Mouse (Mus musculus): ENCODE measurements around the gene Pla2g5.
A peak's percentile ranks its signal among the peaks of the same experiment; 100 is the strongest.

Pla2g5 gene

DNA sequence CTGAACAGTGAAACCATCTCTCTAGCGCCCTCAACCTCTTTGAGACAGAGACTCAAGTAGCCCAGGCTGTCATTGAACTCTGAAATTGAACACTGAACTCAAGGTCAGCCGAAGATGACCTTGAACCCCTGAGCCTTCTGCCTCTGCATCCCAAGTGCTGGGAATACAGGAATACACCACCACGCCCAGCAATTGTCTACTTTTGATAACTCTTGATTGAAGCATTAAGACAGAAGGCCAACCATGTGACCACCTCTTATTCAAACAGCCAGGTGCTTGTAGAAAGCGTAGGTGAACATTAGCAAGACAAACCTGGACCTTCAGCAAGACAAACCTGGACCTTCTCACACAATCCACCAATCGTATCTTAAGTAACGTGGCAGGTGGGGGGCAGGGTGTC lies 68.9 kb downstream of the Pla2g5 start:
- DNase-seq: no peak

DNA sequence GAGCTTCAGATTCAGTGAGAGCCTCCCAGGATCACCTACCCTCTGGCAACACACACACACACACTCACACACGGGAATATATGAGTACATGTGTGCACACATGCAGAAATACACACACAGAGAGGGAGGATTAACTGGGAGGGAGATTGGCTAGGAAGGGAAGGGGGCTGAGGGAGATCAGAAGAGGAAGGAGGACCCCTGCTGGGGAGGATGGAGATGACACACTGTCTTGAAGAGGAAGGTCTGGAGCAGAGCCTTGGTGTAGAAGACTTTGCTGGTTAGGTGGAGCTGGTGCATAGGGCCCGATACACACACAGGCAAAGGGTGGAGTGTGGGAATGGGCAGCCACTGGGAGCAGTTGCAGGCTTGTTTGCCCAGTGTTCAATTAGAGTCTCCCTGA lies 70.0 kb downstream of the Pla2g5 start:
- DNase-seq: peak; percentile 74

DNA sequence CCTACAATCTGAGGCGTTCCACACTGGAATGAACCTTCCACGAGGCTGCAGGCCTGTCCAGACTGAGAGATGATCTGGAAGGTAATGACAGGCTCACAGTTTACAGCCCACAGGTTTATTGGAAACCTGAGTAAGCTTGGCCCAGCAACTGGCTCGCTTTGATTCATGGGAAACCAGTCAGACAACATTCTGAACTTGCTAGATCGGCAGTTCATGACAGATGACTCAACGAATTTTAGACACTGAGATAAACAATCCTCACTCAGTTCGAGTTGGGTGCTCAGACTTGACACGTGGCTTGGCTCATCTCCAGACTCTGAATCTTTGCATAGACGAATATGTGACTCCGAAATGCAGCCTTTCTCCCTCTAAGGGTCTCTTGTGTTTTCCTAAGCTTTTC lies 70.7 kb downstream of the Pla2g5 start:
- no peak for DNase-seq

DNA sequence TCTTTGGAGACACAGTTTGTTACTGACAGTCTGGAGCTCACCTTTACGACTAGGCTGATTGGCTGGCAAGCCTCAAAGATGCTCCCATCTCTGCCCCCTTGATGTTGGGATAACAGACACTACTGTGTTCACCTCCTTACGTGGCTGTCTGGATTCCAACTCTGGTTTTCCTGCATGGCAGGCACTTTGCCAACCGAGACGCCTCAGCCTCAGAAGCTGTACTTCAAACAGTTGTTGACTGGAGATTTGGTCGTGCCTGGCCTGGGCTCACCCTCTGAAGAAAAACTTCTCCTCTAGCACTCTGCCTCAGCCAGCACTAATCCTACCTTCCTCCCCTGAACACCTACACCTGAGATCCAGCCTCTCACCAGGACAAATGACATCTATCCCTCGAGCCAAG lies 71.8 kb downstream of the Pla2g5 start:
- DNase-seq: no peak

DNA sequence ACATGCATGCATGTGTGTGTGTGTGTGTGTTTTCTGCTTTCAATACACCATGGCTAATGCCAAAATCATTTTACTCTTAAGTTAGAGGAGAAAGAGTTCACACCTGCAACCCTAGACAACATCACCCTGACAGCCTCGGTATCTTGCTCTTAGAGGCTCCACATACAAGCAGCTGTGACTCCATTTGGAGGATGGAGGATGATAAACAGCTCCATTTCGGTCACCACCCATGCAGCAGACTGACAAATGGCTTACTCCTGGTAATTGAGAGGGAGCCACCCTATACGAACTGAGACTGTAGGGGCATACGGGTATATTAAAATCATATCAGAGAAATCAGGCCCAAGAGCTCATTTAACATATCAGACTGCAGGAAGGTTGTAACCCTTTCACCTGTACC lies 74.9 kb downstream of the Pla2g5 start:
- no peak for DNase-seq

DNA sequence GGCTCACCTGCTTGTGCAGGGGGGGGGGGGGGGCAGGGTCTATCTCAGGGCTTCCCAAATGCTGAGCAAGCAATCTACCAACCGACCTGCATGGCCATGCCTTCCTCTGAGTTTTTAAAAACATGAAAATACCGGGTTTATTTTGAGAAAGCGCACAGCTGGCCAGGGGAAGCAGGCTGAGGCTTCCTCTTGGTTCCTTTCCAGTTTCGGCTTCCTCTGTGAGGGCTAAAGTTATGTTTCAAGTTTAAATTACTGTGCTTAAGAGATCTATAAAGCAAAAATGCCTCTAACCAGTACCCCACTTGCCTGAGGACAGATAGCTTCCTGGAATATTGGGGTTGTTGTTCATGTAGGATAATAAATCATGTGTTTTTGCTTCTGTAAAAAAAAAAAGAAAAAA lies 77.1 kb downstream of the Pla2g5 start:
- DNase-seq: no peak

DNA sequence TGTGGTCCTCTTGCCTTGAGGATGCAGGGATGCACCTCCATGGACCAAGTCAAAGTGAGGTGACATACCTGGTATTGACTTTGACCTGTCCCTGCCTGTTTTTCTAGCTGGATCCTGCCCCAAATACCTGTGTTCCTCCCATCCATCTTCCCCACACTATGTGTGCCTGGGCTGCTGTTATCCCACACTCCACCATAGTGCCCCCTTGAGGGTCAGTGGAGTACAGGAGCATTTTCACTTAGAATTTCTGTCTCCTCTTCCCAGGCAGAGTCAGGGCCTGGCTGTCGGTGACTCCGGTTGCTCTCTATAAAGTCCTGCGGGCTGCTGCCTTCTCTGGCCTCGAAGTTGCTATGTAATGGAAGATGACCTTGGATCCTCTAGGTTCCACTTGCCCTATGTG lies 77.6 kb downstream of the Pla2g5 start:
- no peak for DNase-seq

DNA sequence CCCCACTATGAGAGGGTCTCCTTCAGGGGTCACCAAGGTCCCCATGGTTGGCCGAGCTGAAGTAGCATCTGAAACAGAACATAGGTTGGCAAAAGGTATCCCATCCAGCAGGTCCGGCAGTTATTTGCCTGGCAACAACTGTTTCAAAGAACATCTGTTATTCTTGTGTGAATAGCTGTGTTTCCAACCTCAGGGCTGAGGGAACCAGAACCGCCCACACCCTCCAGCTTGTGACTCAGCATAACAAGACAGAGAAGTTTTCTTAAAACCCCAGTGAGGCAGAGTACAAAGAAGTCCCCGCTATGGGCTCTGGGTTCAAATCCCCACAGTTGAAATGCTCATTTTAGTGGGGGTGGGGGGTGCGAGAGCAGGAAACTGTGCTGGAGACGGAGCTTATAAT lies 81.2 kb downstream of the Pla2g5 start:
- no peak for DNase-seq

DNA sequence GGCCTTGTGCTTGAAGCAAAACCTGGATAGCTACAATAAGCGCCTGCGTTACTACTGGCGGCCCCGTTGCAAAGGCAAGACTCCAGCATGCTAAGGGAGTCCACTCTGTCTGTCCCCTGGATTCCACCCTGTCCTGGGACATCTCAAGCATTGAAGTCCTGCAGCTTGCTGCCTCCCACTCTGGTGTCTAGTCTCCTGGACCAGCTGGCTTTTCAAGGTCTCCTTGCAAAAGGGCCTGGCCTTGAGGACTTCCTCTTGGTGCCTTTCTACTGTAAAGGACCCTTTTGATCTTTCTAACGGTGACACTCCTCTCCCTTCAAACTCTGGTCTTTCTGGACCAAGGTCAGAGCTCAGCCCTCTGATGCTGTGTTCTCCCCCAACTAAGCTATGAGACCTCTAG lies 83.0 kb downstream of the Pla2g5 start:
- DNase-seq: no peak

DNA sequence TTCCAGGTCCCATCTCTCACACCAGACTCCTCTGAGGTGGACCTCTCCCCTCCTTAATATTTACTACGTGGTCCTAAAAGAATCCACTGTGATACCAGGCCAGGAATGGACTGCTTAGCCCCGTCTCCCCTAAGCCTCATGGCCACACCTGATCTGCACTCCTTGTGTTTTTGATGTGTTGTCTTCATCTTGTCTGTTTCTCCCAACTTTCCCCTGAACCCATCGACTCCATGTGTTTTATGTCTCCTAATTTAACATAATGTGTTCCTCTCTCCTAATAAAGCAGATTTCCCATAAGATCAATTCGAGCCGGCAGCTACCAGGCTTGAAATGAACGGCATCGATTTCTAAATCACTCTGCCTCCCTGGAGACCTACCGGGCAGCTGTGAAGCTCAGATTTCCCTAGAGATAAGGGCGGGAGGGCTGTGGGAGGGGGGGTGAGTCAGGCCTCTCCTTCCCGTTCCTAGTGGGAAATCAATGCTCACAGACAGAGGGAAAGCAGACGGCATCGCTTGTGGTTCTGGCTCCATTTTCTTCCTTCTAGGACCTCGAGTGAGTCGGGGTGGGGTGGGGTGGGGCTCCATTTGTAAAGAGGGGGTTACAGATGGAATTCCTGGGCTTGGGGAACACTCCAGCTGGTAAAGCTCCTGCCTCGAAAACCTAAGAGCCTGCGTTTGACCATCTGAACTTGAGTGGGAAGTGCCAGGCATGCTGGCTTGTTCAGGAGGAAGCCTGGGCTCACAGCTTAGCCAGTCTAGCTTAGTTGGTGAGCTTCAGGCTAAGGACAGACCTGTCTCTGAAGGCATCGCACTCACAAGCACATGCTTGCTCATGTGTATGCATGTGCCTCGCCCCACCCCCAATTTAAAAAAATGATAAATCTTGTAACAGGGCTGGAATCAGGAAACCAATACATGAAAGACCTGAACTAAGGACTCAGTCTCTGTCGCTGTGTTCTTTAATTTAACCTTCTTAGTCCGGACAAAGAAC lies 85.6 kb downstream of the Pla2g5 start:
- DNase-seq: no peak

DNA sequence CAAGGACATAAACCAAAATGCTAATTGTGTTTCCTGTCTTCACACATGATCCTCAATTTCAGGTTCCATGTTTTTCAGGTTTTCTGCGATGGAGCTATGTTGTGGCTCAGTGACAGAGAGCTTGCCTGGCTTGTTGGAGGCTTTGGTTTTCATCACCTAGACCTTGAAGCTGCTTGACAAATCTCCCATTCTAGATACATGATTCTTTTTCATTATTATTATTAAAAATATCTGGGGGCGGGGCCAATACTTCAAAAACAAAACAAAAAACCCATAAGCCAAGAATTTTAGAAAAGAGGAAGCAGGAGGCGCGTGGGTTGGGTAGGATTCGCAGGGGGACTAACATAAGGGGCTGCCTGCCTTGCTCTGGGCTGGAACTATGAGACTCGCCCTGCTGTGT lies 87.8 kb downstream of the Pla2g5 start, which contains the start of gene Pla2g2d:
Gene Pla2g2d (plus strand): TSS at position 301 of the 400 bp plus-strand sequence.
- DNase-seq: no peak

DNA sequence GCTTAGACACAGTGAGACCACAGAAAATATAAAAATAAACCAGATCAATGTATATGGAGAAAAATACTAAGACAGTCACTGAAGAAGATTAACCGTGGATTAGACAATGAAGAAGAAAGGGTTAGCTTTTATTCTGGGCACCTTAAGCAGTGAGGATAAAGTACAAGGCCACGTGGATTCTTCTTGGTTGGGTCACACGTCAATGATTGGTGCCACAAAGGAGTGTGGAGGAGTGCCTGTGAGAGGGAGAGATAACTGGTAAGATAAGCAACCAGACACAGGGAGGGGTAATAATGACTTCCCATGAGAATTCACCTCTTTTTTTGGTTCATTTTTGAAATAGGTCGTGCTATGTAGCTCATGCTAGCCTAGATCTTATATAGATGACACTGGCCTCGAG lies 90.9 kb downstream of the Pla2g5 start:
- no peak for DNase-seq

DNA sequence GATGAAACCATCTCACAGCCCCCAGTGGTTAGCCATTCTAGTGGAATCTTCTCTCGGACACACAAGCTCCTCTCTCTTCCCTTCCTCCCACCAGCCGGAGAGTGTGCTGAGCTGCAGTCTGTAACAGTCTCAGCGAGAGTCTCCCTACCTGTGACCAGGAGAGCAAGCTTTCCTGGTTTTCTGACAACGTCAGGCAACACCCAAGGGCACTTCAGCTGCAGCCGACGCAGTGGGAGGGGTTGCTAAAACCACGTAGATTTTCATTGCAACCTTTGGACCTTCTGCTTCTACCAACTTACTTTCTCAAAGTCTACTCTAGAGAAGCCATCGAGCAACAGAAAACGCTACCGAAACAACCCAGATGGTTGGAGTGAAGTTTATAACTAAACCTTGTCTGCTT lies 91.3 kb downstream of the Pla2g5 start:
- DNase-seq: no peak

DNA sequence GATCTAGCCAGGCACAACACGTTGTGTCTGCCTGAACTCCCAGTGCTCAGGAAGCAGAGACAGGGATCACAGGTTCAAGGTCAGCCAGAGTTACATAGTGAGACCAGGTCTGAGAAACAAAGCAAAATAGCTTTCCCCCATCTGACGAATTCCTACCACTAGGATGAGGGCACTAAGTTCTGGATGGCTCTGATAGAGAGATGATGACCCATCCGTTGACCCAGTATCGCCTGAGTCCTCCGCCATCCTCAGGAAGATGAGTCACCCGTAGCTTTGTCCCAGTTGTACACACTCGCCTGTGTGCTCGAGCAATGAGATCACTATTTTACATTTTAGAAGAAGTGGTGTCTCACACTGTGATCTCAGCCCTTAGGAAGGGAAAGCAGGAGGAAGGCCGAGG lies 101.0 kb downstream of the Pla2g5 start:
- no peak for DNase-seq

DNA sequence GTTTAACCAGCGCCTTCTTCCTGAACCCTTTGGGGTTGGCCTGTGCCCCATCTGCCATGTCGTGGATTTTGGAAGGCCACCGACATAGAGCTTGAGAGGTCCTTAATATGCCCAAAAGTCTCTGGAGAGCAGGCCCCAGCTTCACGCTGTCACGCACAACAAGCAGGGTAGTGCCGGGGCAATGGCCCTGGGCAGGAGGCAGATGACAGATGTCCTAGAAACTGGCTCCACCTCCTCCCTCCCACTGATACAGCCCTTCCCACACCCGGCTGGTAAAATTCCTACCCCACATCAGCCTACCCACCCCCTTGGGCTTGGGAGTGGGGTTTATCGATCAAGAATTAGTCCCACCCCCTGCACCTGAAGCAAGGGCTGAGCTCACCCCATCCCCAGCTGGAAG lies 105.9 kb downstream of the Pla2g5 start, which contains the start of gene Pla2g2f:
Gene Pla2g2f (minus strand): TSS at position 211 of the 400 bp plus-strand sequence.
- no peak for DNase-seq

DNA sequence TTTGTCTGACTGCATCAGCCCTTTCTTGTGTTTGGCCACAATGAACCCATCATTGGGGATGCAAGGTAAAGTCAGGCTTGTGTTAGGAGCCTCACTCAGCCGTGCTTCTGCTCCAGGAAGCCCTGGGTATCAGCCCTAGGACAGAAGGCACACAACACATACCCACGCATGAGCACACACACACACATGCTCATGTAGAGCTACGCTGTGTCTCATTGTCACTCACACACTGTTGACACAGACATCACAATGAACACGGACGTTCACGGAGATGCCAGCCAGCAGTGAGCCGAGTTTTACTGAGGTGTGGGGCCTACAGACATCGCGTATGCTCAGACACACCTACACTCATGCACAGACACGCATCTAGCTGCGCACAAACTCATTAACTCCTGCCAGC lies 107.3 kb downstream of the Pla2g5 start:
- no peak for DNase-seq

DNA sequence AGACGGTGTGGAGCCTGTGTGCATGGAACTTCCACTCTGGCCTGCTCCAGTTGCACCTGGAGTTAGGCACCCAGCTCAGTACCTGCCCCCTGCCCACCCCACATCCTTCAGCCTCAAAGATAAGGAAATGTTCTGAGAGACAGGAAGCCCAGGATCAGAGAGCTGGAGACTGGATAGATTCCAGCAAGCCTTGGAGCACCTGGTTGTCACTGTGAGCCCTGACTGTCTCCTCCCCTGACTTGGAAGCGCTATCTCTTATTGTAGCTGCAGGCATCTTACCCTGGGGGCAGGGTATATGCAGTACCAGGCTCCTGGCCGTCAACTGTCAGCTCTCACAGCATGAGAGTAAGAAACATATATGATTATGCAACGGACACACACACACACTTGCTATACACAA lies 107.8 kb downstream of the Pla2g5 start:
- no peak for DNase-seq

DNA sequence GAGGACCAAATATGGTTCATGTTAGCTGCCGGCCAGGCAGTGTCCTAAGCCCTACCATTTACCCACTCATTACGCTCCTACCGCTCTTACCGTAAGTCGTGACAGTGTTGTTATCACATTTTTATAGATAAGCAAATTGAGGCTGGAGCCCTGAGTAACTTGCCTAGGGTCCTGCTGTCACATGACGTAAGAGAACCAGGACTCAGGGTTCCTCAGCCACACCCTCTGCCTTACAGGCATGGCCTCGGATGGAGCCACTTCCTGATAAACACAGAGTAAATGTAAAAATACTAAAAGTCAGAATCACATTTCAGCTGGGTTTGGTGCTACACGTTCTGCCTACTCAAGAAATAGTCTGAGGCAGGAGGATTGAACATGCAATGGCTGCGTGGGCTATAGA lies 108.8 kb downstream of the Pla2g5 start:
- no peak for DNase-seq

DNA sequence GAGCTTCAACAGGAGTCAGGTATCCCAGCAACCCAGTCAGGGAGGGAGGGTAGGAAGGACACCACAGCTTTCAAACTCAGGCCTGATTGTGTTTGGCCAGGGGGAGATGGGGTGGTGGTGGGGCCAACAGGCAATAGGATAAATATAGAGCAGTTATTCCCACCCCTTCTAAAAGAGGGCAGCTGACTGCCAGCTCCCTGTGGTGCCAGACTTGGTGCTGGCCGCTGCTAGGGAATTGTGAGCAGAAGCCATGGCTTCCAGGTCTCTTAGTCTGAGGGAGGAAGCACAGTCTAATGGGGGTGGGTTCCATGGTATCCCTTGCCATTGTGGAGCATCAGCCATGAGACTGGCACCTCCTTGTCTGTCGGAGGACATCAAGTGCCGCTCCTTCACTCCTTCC lies 109.7 kb downstream of the Pla2g5 start:
- DNase-seq: no peak

DNA sequence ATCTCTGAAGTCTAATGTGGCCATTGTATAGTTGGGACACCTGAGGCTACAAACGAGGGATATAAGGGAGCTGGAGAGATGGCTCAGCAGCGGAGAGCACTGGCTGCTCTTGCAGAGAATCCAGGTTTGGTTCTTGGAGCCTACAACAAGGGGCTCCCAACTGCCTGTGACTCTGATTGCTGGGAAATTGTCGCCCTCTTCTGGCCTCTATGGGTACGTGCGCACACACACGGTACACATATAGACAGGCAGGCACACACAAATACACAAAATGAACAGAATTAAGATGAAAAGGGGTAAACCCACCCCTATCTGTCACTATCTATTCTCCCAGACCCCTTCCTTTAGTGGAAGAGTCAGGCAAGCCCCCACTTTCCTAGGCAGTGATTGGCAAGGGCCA lies 110.7 kb downstream of the Pla2g5 start:
- DNase-seq: no peak

All from retina, postnatal 1 day (tissue).